Mouse (Mus musculus) fibroblast of lung, adult 2 months (primary cell): ENCODE measurements at regions not wholly inside any gene's neighbourhood (a gene's known extent, or its start where the extent isn't known, plus 50 kb on each side); places are given as distances from the start of the nearest gene placed in this dataset.
A peak's percentile ranks its signal among the peaks of the same experiment; 100 is the strongest.

Source experiments
- DNase-seq: peaks from one replicate; pipeline ENCODE4 v3.0.0-alpha.2; 2011; ENCODE audit warnings: low read depth

DNA sequence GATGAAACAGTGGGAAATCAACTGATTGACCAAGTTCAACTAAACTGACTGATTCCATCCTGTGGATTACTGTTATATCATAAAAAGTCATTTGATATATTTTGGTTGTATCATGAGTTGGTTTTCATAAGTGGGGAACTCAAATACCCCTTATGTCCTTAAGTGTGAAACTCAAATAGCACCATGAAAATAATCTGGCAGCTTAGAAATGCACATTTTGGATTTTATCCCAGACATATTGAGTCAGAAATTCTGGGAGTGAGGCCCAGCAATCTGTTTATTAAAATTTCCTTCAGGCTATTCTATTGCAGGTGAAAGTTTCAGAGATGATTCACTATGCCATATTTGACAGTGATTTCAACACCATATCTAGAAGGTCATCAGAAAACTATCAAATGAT lies 1573.7 kb downstream of the Pcdh9 start:
- peak; percentile 64 for DNase-seq

DNA sequence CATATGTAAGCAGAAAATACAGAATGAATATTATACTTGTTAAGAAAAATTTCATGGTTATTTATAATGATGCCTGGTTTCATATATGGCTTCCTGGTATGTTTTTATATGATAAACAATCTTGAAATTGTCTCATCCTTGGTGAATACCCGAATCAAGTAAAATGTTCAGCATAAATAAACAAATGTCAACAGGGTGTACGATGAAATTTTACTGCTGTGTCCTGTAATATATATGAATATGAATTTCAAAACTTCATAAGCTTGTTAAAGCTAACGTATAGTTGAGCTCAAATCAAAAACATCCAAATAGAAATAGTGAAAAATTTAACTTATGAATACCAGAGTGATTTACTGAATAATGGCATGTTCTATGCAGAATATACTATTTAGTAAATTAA lies 1586.5 kb downstream of the Pcdh9 start:
- DNase-seq: no peak

DNA sequence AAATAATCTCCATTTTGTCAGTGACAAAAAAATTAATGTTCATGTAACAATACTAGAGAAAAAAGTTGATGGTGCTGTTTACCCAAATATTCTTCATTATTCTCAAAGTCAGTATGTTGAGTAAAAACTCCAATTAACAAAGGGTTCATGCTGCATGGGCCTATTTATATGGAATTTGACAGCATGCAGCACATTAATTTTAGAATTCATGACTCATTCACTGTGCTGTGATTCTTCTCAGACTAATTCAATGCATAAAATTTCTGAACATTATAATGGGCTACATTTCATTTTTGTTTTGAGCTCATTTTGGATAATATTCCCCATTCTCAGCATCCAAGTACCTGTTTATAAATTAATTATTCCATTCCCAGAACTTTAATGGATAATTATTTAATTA lies 1619.3 kb downstream of the Pcdh9 start:
- no peak for DNase-seq

DNA sequence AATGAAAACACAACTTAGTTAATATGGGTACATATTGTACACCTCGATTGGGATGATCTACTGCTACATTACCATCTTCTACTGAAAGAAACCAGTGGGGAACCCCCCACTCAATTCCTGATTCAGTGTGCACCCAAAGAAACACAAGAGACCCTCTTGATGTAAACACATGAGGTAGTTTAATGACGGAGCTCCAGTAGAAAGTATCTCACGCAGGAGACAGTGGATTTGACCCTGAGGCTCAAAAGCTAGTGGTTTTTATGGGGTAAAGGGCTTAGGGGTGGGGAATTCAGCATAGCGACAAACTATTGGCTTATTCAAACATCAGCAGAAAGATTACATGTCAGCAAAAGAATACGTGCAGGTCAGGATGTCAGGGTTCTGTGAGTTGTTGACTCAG lies 1667.7 kb downstream of the Pcdh9 start:
- no peak for DNase-seq
